17 mouse cellular contexts compared by ENCODE assay signal in the genomic region with DNA sequence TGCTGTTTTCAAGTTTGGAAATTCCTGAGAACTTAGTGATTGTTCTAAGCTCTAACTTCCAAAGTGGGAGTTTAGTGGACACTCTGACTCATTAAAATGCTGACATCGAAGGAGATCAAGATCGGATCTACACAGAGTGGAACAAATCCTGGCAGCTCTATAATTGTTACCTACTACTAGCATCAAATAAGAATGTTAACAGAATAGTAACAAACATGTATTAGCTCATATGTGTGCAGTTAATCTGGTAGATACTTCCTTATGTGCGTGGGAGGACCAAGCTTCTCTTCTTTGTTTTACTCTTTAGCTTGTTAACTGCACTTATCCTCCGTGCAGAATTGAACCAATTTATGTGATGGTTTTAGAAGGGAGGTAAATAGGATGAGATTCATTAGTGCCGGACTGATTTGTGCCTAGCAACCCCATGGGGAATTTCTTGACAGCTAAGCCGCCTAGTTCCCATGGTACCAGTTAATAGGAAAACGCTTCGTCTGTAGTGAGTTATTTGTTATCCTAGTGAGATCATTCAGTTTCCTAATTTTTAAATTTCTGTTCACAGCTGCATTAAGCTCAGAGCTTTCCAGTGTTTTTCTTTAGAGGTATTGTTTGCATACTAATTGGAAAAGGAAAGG.
DNase-seq lines count a peak whose midpoint lies in the region; ATAC-seq lines count a peak whose summit lies in the region.
"Had no signal": no experiment of that assay in that cellular context is flagged by ENCODE, and none has a peak within 500 bp of the region (broad histone marks: within the 10 kb centered on the region; RNA-seq: fewer than 3 reads in every experiment).

No protein-coding gene starts in this region.

- H3K9ac ChIP-seq in forebrain, embryonic 12.5 days: no peak overlapping the region
- H3K9ac ChIP-seq in hindbrain, embryonic 16.5 days (ENCODE audit: low read depth, low read length): no peak overlapping the region
- no peak overlapping the region for H3K9ac ChIP-seq in neural tube, embryonic 12.5 days
- H3K9ac ChIP-seq in intestine, embryonic 16.5 days (ENCODE audit: low read depth, low read length): no peak overlapping the region
- H3K9ac ChIP-seq: lung, embryonic 15.5 days; stomach, embryonic 15.5 days had no signal

- H3K9me3 ChIP-seq in forebrain, embryonic 12.5 days: no peaks in the 10 kb centered on the region
- H3K9me3 ChIP-seq in hindbrain, embryonic 16.5 days (ENCODE audit: control insufficient read depth, low read length): no peaks in the 10 kb centered on the region
- no peaks in the 10 kb centered on the region for H3K9me3 ChIP-seq in neural tube, embryonic 12.5 days
- no peaks in the 10 kb centered on the region for H3K9me3 ChIP-seq in intestine, embryonic 16.5 days (ENCODE audit: control insufficient read depth, low read length)
- H3K9me3 ChIP-seq: lung, embryonic 15.5 days; stomach, embryonic 15.5 days had no signal

- H3K4me3 ChIP-seq in forebrain, embryonic 12.5 days (replicated peaks): no peak overlapping the region
- no peak overlapping the region for H3K4me3 ChIP-seq in hindbrain, embryonic 16.5 days (ENCODE audit: low read length)
- H3K4me3 ChIP-seq in neural tube, embryonic 12.5 days: no peak overlapping the region
- no peak overlapping the region for H3K4me3 ChIP-seq in intestine, embryonic 16.5 days (ENCODE audit: low read length)
- H3K4me3 ChIP-seq: erythroblast, embryonic 14.5 days; lung, embryonic 15.5 days; megakaryocyte, embryonic 14.5 days; stomach, embryonic 15.5 days had no signal

- H3K27ac ChIP-seq in forebrain, embryonic 12.5 days: no peak overlapping the region
- H3K27ac ChIP-seq in hindbrain, embryonic 16.5 days (ENCODE audit: low read depth, low read length): no peak overlapping the region
- H3K27ac ChIP-seq in neural tube, embryonic 12.5 days: no peak overlapping the region
- no peak overlapping the region for H3K27ac ChIP-seq in intestine, embryonic 16.5 days (ENCODE audit: low read length)
- H3K27ac ChIP-seq: lung, embryonic 15.5 days; stomach, embryonic 15.5 days had no signal

- peak; percentile 83 for ATAC-seq in forebrain, embryonic 12.5 days (ENCODE audit: low FRiP score)
- peak; percentile 77 for ATAC-seq in hindbrain, embryonic 16.5 days
- ATAC-seq in neural tube, embryonic 12.5 days (ENCODE audit: low FRiP score, low read depth): peak; percentile 78
- no peak for ATAC-seq in intestine, embryonic 16.5 days
- ATAC-seq: CD4-positive, CD25-positive, alpha-beta regulatory T cell, adult 4 months; intestine, postnatal 0 days had no signal

- H3K4me1 ChIP-seq in forebrain, embryonic 12.5 days: peaks cover 13% of the 10 kb centered on the region; the same call in 1 of the 2 replicates
- peaks cover 9% of the 10 kb centered on the region for H3K4me1 ChIP-seq in hindbrain, embryonic 16.5 days (ENCODE audit: control insufficient read depth, insufficient read depth, low read depth, low read length)
- H3K4me1 ChIP-seq in neural tube, embryonic 12.5 days: no peaks in the 10 kb centered on the region
- no peaks in the 10 kb centered on the region for H3K4me1 ChIP-seq in intestine, embryonic 16.5 days (ENCODE audit: control insufficient read depth, insufficient read depth, low read length)
- H3K4me1 ChIP-seq: lung, embryonic 15.5 days; megakaryocyte, embryonic 14.5 days; stomach, embryonic 15.5 days had no signal

- H3K27me3 ChIP-seq in forebrain, embryonic 12.5 days: peaks cover 21% of the 10 kb centered on the region; the same call in 1 of the 2 replicates
- 0 out of 2 replicates have a peak, but pooled peaks cover 2% of the 10 kb centered on the region for H3K27me3 ChIP-seq in hindbrain, embryonic 16.5 days (replicated peaks; ENCODE audit: control insufficient read depth, insufficient read depth, low read length)
- H3K27me3 ChIP-seq in neural tube, embryonic 12.5 days (replicated peaks): no peaks in the 10 kb centered on the region
- no peaks in the 10 kb centered on the region for H3K27me3 ChIP-seq in intestine, embryonic 16.5 days (replicated peaks; ENCODE audit: control insufficient read depth, insufficient read depth, low read length)
- H3K27me3 ChIP-seq: lung, embryonic 15.5 days; megakaryocyte, embryonic 14.5 days; stomach, embryonic 15.5 days had no signal

- H3K36me3 ChIP-seq in forebrain, embryonic 12.5 days (replicated peaks): no peaks in the 10 kb centered on the region
- no peaks in the 10 kb centered on the region for H3K36me3 ChIP-seq in hindbrain, embryonic 16.5 days (ENCODE audit: control insufficient read depth, insufficient read depth, low read length)
- H3K36me3 ChIP-seq in neural tube, embryonic 12.5 days: no peaks in the 10 kb centered on the region
- no peaks in the 10 kb centered on the region for H3K36me3 ChIP-seq in intestine, embryonic 16.5 days (ENCODE audit: control insufficient read depth, insufficient read depth, low read length)
- H3K36me3 ChIP-seq: lung, embryonic 15.5 days; stomach, embryonic 15.5 days had no signal

- peak; percentile 38 for DNase-seq in embryo, embryonic 10 days (ENCODE audit: low spot score)
- DNase-seq in adrenal gland, postnatal 25 days: no peak
- DNase-seq in cerebellum, adult 18-20 months: no peak
- DNase-seq: adrenal gland, adult 2 months; cerebellum, postnatal 36 days; kidney, postnatal 4 days; thymus, postnatal 36 days had no signal

- 12% methylated on average over 8 of the region's 8 CpGs for WGBS in forebrain, embryonic 12.5 days
- 12% methylated on average over 8 of the region's 8 CpGs for WGBS in hindbrain, embryonic 16.5 days
- 23% methylated on average over 8 of the region's 8 CpGs for WGBS in neural tube, embryonic 12.5 days
- 74% methylated on average over 8 of the region's 8 CpGs for WGBS in intestine, embryonic 16.5 days

- 0 out of 2 replicates have a peak overlapping the region, but pooled peaks have one; percentile 8 for H3K4me2 ChIP-seq in forebrain, embryonic 12.5 days
- peak overlapping the region; percentile 25; the same call in 1 of the 2 replicates for H3K4me2 ChIP-seq in hindbrain, embryonic 16.5 days (ENCODE audit: low read length)
- no peak overlapping the region; the same call in 1 of the 2 replicates for H3K4me2 ChIP-seq in neural tube, embryonic 12.5 days (replicated peaks)
- no peak overlapping the region for H3K4me2 ChIP-seq in intestine, embryonic 16.5 days (ENCODE audit: low read depth, low read length)
- H3K4me2 ChIP-seq: lung, embryonic 15.5 days; stomach, embryonic 15.5 days had no signal

Comparison
In these comparisons a context has a peak if more than half of its experiments do, and no peak if none do; other contexts are left out.
1. H3K4me2 ChIP-seq: peak in forebrain, embryonic 12.5 days (single experiment) and hindbrain, embryonic 16.5 days (single experiment); none in neural tube, embryonic 12.5 days (single experiment) and intestine, embryonic 16.5 days (single experiment).